Mouse (Mus musculus) embryonic fibroblast, embryonic 13.5 days (primary cell): ENCODE data around the gene Kcnip4.

Experiments used
- CTCF ChIP-seq: IDR thresholded peaks from 2 replicates; pipeline ENCODE4 v1.5.1; 2011; ENCODE audit warnings: mild to moderate bottlenecking, control low read depth, low read length, moderate library complexity, borderline replicate concordance; ENCODE audit not compliant: insufficient read depth
- POLR2A ChIP-seq: IDR thresholded peaks from 2 replicates; pipeline ENCODE4 v1.6.1; 2011; ENCODE audit warnings: low read depth, mild to moderate bottlenecking, control low read depth, low read length, moderate library complexity

DNA sequence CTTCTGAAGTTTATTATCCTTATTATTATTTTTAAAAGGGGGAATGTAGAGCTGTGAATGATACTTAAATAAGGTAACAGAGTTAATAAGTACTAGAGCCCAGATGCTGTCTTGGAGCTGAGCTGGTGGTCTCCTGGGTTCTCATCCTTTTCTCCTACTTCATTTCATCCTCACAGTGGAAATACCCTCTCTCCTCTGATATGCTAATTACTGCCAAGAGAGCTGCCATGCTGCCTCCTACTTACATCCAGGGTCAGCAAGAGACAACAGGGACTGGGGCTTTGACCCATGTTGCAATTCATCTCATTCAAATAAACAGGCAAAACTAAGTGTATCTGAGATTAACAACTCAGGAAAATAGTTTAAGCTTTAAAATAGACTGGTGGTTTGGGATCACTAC, 73.4 kb downstream of the Kcnip4 start:
- no peak for TF ChIP-seq POLR2A
- no peak for TF ChIP-seq CTCF
